Mouse (Mus musculus) bone marrow macrophage, adult 2 months (primary cell): ENCODE data around the gene Col6a2.

ENCODE experiments used
- CTCF ChIP-seq: IDR thresholded peaks from 2 replicates; pipeline ENCODE4 v1.5.1; 2012; ENCODE audit warnings: low read depth, mild to moderate bottlenecking, low read length, moderate library complexity
- POLR2A ChIP-seq: IDR thresholded peaks from 2 replicates; pipeline ENCODE4 v1.6.1; 2012; ENCODE audit warnings: mild to moderate bottlenecking, low read depth, low read length, borderline replicate concordance

DNA sequence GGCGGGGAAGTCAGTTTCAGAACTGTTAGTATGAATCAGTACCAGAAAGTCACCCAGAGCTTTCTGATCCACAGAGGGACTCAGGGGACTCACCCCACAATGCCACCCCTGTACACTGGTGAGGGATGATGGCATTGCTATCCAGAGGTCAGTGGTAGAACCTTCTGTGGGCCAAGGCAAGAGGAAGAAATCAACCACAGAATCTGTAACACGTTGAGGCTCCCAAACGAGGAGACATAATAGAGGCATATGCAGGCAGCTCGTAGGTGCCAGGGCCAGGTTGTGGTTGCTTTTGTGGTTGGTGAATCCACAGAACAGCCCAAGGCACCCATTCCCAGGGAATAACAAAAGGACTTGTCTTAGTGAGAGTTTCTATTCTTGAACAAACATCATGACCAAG lies 22.3 kb upstream of the Col6a2 start:
- TF ChIP-seq POLR2A (no peak), CTCF (no peak)
